Mouse (Mus musculus): ENCODE data around the gene Mcf2l.

Mcf2l gene

DNA sequence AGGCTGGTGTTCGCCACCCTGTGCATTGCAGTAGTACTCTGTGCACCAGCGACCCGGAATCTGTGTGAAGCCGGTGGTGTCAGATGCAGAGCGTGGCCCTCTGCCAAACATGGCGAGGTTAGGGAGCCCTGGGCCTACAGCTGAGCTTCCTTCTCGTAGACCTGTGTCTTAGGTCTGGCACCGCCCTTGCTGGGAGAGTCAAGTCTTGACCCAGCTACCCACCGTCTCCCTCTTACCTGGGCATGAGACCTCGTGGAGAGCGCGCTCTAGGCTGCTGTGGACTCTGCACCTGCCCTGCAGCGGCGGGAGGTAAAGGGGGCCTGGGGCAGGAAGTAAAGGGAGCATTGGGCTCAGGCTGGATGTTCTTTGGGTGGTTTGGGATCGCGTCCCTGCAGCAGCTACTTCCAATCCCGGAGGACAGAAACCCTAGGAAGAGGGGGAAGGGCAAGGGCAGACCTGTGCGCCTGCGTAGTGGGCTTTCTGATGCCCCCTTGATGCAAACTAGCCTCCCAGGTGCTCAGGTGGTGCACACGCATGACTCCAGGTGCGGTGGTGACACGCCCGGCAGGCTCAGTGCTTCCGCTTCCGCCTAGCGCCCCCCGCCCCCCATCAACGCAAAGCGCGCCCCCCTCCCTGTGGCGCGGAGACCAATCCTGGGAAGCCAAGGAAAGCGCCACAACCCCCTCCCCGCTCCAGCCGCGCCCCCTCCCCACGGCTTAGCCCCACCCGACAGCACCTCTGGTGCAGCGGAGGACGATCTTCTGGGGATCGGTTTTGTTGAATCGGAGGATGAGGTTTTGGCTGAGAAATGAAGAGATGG lies 41.8 kb downstream of the Mcf2l start:
- DNase-seq: no peak

DNA sequence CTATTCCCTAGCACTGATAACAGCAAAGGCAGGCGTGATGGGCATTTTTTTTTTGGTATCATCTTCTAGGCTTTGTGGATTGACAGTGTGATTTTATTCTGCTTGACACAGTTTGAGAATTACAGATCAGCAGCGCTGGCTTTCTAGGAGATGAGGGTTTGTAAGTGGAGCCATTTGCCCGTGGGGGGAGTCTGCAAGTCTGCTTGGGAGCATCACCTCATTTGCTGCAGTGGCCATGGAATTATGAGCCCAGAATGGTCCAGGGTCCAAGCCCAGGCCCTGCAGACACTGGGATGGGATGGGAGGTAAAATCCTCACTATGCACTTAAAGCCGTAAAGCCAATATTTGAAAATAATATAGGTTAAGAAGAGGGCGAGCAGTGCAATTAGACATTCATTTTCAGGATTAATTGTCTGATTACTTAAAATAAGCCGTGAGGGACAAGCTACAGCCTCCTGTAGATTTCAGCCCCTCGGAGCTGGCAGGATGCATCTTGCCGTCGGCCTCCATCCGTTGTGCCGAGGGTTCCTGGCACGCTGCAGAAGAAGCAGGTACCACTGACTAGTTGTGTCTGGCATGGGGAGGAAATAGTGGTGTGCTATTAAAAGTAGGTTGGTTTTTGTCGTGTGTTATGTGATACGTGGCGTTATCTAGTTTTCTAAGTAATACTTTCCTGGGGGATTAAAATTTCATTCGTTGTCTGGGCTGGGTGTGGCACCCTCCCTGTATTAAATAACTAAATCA lies 42.7 kb downstream of the Mcf2l start:
- DNase-seq: no peak

DNA sequence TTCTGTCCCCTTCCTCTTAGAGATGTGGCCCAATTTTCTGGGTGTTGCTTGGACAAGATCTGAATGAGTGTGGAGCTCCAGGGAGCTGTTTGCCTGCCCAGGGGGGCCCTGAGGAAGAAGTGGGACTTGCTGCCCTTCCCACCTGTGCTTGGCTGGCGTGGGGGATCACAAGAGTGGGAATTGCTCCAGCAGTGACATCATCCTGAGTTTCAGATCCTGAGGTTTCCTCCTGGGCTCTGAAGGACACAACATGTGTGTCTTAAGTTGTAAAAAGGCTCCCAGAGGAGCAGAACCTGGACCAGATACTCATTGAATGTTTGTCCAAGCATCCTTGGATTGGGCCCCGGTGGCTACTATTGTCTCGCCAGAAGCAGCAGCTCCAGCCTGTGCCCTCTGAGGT lies 43.4 kb downstream of the Mcf2l start:
- no peak for DNase-seq

DNA sequence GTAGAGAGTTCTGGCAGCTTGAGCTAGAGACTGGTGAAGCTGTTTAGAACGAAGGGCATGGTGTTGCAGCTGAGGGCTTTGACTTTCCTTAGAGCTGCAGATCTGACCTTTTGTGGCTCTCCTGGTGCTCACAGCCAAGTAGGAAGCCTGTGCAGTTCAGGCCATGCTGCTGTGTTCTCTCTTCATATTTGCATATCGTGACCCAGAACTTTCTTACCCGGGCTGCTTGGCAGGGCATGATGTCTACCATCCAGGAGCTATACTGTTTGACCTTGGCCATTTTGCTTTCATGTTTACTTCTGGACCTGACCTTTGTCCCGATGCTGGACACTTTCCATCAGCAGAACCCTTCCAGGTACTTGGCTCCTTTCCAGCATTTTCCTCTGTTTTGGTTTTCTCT lies 44.2 kb downstream of the Mcf2l start:
- no peak for DNase-seq

DNA sequence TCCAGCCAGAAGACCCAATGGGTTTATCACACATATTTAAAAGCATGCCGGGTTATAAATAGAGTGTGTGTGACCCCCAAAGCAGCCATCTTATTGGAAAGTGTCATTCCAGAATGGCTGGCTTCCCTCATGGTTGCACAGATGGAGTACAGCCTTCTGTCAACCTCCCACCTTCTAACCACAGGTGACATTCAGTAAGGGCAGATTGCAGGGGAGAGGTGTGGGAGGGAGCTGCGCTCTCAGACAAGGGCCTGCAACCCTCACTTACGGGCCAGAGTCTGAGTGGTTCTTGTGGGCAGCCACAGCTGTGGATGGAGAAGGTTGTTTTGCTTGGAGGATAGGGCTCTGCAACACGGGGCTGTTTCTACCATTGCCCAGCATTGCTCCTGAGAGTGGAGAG lies 47.0 kb downstream of the Mcf2l start:
- DNase-seq: no peak

DNA sequence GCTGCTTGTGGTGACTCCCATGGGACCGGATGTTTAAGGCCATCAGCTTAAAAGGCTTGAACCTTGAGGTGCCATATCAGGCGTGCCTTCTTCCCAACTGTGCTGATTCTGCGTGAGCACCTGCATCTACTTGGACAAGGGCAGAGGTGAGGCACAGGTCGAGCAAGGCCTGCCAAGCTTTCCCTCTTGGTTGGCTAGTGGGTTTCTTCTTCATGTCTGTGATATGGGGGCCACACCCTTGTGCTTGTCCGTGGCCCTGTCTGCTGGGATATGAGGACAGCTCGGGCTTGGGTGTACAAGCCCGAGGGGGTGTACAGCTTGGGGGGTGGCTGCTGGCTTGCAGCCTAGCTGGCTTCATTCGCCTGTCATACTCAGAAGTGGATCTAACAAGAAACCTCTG lies 51.4 kb downstream of the Mcf2l start:
- DNase-seq: no peak

DNA sequence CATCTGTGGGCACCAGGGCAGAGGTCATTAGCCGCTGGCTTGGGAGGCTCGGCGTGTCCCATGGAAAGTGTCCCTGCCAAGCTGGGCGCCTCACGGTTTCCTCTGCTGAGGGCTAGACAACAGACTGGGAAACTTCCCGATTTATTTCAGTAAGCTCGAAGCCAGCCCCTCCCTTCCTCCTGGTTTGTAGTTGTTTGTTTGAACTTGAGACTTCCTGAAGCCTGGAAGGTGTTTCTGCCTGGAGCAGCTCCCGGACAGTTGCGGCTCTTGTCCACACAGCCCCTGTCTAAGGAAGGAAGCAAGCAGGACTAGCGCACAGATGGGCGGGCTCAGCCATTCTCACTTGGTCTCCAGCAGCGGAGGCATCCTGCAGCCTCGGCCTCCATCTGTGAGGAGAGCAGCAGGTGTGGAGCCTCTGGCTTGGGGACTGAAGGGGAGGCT lies 52.4 kb downstream of the Mcf2l start:
- DNase-seq: no peak

DNA sequence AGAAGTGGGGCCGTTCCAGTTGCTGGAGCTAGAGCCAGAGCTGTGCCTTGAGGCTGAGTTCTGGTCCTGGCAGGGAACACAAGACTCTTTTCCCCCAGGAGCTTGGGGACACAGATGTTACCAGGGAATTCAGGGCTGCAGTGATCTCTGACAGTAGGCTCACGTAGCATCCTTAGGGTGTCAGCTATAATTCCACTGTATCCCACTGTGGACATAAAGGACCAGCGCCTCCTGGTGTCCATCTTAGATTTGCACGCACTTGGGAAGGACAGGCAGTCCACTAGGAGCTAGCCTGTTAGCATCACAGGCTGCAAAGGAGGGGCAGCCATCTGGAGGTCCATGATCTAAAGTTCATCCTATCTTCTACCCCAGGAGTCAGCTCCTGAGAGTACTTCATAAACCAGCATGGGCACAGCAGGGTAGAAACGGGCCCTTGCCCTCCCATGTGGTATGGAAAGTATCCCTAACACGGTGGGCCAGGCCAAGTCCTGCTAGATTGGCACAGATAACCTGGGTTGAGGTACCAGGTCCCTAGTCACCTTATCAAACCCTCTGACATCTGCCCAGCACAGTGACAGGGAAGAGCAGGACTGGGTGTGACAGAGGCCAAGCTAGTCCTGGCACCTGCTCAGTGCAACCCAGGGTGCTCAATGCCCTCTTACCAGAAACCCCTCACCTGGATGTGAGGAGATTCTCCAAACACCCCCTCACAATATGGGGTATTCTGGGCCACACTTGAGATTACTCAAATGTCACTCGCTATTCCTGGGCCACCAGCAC lies 53.8 kb downstream of the Mcf2l start:
- DNase-seq: peak in 1 of 2 experiments; percentile 10

DNA sequence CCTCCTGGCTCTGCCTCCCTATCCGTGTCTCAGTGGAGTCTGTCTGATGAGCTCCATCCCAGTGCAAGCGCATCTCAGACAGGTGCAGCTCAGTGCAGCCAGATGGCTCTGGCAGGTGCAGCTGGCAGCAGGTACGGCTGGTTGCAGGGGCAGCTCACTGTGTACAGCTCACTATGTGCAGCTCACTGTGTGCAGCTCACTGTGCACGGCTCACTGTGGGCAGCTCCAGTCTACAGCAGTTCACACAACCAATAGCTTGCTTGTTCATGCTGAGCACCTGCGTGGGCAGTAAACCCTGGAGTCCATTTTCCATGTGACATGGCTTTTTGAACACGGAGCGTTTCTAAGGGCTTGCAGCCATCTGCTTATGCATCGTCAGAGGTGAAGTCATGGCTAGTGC lies 54.4 kb downstream of the Mcf2l start:
- no peak for DNase-seq

DNA sequence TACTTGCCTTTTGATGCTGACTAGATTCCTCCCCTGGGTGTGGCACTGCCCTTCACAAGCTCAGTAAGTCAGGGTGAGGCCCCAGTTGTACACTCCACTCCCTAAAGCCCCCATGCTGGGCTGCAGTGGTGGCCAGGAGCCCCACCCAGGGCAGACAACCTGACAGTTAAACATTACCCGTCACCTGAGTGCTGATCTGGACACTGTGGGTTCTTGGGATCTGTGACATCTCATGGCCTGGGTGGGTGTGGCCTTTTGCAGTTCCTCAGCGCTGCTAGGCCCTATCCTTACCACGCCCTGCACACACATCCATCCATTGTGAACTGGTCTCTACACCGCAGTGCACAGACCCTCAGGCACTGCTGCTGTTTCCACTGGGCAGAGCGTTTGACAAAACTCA lies 55.3 kb downstream of the Mcf2l start:
- DNase-seq: no peak

DNA sequence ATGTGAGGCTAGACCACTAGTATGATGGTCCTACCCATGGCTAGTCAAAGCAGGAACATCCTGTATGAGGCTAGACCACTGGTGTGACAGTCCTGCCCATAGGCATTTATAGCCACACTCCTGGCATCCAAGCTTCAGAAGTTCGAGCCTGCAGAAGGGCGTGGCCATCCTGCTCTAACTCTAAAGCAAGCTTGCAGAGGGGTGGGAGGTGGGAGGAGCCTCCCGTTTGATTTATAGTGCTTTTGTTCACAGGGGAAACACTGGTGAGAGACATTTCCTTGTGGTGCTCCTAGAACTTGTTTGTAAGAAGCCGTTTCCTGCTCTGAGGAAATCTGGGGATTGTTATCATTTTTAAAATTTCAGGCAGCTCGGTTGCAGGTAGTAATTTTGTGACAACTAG lies 56.7 kb downstream of the Mcf2l start:
- DNase-seq: no peak

DNA sequence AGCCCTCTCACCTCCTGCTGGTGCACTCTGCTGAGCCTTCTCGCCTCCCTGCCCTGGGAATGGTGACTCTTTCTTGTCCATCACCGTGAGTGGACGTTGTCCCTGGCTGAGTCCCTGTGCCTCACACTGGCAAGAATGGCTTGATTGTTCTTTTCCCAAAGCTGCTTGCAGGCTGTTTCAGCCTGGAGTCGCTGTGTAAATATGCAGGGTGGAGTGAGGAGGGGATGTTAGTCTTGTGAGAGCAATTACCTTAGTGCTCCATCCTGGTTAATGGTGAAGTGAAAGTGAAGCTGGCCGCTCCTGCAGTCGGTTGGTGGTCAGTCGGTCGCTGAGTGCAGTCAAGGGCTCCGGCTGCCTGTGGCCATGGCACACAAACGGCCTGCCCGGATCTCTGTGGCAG lies 57.8 kb downstream of the Mcf2l start:
- no peak for DNase-seq

DNA sequence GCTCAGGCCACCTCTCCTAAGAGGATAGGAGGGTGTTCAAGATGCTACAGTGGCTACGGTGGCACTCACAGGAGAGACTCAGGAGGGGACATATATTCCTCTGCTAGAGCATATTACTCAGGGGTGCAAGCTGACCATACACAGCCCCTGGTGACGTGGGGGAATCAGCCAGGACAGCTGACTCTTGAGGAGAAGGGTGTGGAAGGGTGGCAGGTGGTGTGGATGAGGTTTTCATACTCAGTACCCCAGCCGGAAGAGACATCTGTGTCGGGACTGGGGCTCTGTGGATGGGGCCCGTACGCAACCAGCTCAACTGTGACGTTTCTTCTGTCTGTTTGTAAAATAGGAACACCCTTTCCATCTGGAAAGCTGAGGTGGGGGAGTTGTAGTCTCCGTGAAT lies 58.9 kb downstream of the Mcf2l start:
- DNase-seq: no peak

DNA sequence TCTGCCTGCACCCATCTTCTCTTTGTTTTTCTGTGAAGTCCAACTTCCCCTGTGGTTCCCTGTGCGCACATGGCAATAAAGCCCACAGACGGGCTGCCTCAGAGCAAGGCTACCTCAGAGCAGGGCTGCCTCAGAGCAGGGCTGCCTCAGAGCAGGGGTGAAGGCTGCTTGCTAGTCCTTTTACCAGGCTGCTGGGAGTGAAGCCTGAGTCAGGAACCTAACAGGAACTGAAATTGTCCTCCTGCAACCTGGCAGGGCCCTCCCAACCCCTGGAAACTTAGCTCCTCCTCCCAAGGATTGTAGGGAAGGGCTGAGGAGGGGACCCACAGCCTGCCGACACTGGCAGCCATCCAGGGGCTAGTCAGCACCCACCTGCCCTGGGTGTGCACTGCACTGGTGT lies 60.2 kb downstream of the Mcf2l start:
- DNase-seq: no peak

DNA sequence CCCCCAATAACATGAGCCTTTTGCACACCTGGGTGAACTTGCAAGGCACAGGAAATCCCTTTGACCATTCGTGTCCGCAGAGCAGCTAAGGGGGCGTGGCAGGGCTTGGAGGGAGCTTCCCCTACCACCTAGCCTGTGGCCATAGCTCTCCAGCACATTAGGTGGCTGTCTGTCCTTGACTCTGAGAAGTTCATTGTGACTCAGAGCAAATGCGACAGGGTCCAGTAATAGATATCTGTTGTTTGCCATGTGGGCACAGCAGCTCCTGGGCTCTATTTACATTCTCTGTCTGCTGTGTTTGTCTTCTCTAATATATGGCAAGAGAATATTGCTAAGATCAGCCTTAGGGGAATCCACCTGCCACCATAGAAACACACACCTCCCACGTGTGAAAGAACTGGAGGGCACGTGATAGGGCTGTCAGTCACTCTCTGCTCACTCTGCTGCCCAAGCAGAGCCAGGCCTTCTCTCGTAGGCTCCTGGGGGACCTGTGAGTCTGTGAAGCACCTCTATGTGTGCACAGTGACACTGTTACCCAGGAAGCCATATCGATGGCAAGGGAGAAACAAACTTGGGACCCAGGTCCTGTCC lies 60.9 kb downstream of the Mcf2l start:
- no peak for DNase-seq

DNA sequence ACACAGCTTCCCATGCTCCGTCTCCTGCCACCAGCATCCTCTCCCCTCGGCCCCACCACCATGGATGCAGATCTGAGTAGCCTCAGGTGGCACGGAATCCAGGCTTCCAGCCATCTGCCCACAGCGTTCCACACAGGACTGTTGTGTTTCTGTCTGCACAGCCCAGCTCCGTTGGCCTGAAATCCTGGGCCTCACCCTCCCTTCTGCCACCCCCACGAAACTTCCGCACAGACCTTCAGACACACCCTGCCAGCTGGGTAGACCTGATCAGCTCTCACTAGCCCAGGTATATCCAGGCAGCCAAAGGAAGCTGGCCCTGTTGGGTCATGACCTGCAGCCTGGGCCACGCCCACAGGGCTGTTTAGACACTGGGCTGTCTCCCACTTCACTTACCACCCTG lies 66.9 kb downstream of the Mcf2l start:
- no peak for DNase-seq

DNA sequence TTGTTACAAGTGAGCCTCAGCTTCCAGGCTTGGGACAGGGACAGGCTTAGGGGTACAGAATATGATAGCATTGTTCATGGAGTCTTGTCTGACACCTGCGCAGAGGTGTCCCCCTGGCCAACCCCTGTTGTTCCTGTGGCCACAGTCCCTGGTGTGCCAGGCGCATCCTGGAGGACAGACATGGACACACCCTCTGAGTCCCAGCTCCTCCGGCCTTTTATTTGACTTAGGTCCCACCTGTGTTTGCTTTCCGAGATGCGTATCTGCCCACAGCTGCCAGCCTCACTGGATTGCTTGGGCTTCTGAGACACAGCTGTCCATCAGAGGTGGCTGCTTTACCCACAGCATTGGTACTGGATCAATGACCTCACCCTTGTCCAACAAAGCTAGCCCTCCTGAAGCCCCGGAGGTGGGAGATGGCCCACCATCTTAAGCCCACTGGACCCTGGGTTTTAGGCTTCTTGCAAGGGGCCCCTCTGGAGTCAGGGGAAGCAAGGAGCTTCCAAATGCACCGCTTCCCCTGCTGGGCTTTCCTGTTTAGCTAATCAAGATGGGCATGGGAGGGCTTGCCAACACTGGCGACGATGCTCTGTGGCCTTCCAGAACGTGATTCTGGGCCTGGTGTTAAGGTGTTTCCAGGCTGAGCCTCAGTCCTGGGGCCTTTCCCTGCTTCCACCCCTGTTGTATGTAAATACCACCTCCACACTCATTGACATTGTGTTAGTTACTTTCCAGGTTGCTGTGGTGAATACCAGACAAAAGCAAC lies 67.7 kb downstream of the Mcf2l start:
- no peak for DNase-seq

DNA sequence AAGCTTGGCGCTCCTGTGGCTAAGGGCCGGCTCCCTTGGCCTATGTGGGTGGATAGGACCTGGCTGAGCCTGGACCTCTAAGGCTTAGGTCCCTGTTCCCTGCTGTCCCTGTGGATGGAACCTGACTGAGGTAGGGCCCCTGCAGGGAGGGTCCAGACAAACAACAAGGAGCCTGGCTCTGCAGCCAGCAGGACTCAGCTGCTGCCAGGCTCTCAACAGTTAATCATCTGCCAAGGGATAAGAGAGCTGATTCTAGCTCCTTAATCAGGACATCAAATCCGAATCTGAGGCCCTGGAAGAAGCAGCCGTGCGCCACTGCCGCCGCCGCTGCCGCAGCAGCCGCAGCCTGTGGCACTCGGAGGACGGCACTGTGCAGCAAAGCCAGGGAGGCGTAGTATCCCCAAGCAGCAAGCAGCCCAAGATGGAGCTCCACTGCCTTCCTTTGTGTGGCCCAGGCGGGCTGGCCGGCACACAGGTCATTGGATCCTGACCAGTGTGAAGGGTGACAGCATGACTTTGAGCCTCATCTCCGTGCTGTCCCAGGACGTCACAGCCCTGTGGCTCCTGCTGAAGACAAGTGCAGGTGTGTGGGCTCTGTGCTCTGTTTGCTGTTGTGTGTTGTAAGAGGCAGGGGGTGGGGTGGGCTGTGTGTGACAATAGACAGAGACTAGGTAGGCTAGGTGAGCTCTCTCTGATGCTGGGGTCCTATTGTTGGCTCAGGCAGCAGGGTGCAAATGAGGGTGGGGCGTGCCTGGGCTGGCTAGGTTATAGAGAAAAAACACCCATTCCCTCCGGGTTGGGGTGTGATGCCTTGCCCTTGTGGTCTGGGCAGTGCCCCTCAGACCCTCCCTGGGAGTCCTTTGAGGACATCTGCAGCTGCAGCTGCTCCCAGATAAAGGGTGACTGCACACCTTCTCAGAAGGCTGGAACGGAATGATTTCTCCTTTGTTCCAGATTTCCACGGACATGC lies 74.3 kb downstream of the Mcf2l start:
- DNase-seq: no peak

DNA sequence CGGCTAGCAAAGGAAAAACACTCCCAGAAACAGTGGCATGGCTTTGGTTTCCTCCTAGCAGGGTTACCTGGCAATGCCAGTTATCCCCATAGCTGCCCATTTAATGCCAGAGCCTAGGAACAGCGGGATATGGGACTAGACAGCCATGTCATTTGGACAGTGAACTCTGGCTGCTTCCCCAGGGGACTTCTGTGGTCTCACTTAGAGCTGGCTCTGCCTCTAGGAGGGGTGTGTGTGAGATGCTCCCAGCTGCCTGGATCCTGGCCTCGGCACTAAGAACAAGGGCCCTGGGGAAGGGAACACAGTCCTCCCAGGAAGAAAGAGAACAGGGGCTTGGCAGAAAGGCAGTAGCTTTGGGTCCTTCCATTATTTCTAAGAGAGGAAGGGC lies 75.0 kb downstream of the Mcf2l start:
- no peak for DNase-seq

DNA sequence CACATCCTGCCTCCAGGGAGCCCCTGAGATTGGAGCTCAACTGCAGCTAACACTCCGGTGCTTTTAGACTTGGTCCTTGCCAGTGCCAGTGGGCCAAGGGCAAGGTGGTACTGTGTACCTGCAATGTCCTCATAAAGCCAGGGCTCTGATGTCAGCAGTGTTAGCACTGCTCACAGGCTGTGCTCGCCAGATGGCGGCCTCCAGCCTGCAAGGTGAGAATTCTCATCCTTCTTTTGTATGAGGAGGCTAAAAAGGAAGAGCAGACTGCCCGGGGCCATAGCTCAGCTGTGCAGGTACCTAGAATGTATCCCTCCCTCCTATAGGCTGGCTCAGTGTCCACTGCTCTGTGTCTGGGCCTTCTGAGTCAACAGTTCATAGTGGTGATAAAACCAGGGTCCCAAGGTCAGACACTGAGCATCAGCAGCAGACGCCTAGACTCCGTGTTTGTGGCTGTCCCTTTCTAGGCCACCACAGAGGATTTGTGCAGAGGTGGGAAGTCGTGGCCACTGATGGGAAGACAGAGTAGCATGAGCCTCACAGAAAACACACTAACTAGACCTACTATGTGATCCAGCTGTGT lies 77.5 kb downstream of the Mcf2l start:
- DNase-seq: no peak

DNA sequence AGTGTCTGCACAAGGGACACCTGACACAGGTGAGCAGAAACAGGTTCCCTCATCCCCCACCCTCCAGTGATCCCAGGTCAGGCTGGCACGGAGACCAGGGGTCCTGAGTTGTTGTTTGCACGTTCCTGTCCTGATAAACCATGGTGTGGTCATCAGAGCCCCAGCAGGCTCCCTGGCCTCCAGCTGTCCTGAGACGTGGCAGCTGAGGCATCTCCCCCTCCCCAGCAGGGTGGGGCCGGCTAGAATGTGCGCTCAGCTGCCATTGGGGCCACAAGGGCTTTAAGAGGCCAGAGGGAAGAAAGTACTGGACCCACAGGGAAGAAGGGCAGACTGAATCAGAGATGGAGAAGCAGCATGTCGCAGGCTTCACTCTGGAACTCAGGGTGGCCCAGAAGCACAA lies 79.1 kb downstream of the Mcf2l start:
- no peak for DNase-seq

All from spleen, adult 18-20 months (tissue).